Mouse (Mus musculus) adrenal gland, adult 8-10 months (tissue): ENCODE measurements around the gene Ankrd9. TPM values are rescaled to one million over a fixed set of nuclear protein-coding genes. Genes with fewer than 3 reads are reported as not detected.

ENCODE experiments used
- DNase-seq: peaks from one replicate; pipeline ENCODE4 v3.0.0; 2022
- total RNA-seq, 4 experiments: library from RNA; stranded (reverse); gene quantifications; 2 replicates each; pipeline ENCODE4 v1.2.4; 2022

The Ankrd9 gene
- total RNA-seq, 4 experiments from 2014 or later: 11.1 to 46.5 (median 17.7) TPM

GRCm38 (mm10) chr12:110989409-110989808 is 10.6 kb upstream of the Ankrd9 start:
- DNase-seq: no peak

- no peak for DNase-seq
Measured at GRCm38 (mm10) chr12:110986536-110987425, 7.9 kb upstream of the Ankrd9 start.

DNA sequence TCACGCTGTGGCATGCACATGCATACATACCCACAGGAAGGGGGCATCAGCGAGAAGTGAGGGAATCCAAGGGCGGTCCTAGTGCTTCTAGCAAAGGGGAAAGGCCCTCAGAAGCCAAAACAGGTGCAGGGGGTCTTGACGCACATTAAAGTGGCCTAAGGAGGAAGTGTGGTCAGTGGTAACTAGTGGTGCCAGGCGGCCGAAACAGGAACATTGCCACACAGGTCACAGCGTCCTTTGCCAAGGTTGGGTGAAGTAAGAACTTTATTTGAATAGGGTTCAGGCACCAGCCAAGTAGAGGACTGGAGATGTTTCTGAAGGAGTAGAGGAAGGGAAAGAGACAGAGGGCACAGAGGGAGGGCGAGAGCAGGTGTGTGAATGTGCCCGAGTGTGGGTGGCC is 6.3 kb upstream of the Ankrd9 start:
- no peak for DNase-seq

DNA sequence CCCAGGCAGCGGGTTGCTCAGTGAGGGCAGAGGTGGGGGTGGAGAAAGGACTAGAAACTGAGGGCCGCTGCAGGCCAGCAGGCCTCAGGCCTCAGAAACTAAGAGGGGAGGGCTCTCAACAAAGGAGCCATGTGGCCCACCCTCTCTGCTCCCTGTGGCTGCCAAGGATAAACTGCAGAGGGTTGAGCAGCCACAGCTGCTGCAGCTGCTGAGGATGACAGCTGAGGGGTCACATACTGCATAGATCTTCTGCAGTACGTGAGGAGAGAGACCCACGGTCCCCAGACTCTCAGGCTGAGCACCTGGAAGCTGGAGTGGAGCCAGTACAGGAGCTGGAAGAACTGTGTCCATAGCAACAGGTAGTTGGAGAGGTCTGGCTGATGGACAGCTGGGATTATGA is 5.8 kb upstream of the Ankrd9 start:
- DNase-seq: no peak

DNA sequence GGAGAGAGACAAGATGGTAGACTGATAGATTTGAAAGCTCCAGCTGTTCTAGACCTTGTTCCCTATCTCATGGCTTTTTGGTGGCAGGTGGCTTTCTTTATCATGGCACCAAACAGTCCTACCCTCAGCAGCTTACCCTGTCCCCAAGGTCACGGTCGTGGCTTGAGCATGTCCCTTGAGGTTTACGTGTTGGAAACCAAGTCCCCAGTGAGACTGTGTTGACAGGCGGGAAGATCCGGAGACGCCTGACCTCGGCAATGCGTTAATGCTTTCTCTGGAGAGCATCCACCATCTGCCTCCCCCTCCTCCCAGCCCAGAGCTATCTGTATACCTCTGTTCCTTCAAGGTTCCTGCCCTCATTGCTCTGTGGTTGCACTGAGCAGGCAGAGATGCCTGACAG is 4.9 kb upstream of the Ankrd9 start:
- DNase-seq: no peak

- no peak for DNase-seq
Measured at GRCm38 (mm10) chr12:110983083-110983482, 4.2 kb upstream of the Ankrd9 start.

- no peak for DNase-seq
Measured at GRCm38 (mm10) chr12:110981736-110982135, 2.9 kb upstream of the Ankrd9 start.

DNA sequence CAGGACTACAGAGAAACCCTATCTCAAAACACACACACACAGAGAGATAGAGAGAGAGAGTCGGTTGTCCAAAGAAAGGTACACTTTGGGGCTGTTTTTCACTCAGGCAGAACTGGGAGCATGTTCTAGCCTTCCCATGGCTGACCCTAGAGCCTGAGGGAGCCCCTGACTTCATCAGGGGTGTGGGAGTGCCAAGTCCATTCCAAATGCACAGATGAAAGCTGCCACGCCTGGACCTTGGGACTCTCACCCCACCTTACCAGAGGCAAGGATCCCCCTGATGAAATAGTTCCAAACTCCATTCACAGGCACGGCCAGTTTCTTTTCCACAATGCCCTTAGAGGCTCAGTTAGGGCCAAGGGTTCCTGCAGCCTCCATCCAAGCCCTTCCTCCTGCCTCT is 968 bp upstream of the Ankrd9 start:
- DNase-seq: no peak

DNA sequence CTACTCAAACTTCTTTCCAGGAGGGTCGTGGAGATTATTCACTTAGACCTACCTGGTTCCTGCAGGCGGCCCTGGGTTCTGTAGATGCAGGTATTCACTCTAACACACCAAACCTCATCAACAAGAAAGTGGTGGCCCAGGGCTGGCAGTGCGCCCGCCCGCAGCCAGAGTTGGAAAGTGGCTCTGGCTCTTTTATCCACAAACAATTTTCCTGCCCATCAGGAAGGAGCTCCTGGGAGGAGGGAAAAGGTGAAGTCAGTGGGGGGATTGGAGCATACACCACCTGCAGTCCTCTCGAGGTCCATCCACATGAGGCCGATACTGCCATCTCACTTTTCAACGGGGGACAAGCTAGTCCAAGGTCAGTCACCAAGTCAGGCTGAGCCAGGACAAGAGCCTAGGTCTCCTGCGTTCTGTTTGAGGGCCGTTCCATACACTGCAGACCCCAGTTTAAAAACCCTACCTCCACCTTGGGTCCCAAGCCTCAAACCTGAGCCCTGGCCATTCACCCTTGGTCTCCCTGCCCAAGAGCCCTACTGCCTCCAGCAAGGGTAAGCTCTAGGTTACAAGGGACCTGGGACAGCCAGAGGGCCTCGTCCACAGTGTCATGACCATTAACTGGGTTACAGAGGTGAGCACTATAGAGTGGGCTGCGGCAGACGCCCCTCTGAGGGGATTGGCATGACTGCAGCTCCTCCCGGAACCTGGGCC is 789 bp downstream of the Ankrd9 start:
- DNase-seq: no peak

- DNase-seq: no peak
Measured at GRCm38 (mm10) chr12:110977345-110977733, 1.5 kb downstream of the Ankrd9 start.

GRCm38 (mm10) chr12:110976589-110977344 is 2.1 kb downstream of the Ankrd9 start:
- DNase-seq: no peak

GRCm38 (mm10) chr12:110975838-110976468 is 2.9 kb downstream of the Ankrd9 start:
- no peak for DNase-seq

DNA sequence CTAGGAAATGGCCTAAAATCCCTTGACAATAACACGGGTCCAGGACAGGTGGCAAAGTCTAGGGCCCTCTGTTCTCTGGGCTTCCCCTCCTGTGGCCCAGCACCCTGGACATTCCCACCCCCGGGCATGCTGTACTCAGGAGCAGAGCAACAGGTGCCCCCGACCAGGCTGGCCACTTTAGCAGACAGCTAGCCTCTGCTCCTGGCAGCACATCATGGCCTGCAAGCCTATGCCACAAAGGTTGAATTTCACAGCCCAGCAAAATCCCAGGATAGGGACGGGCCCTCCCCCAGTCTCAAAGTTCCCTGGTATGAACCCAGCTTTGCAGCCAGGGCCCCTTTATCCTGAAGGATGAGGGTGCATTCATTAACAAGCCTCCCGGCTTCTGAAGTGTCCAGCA is 3.5 kb downstream of the Ankrd9 start:
- no peak for DNase-seq

DNA sequence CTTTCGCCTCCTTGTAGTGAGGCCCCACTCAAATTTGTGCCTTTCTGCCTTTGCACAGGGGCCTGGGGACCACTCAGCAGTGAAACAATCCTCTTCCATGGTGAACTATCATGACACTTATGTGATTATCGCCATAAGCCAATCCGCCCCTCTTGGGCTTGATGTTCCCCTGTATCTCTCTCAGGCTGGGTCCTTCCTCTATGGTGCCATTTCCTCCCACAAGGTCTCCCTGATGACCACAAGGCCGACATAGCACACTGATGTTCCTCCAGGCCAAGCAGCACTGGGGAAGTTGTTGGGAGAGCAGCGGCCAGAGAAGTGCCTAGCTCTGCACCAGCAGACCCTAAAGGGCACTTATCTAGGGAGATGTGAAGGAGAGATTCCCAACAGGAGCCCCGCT is 4.1 kb downstream of the Ankrd9 start:
- DNase-seq: no peak

DNA sequence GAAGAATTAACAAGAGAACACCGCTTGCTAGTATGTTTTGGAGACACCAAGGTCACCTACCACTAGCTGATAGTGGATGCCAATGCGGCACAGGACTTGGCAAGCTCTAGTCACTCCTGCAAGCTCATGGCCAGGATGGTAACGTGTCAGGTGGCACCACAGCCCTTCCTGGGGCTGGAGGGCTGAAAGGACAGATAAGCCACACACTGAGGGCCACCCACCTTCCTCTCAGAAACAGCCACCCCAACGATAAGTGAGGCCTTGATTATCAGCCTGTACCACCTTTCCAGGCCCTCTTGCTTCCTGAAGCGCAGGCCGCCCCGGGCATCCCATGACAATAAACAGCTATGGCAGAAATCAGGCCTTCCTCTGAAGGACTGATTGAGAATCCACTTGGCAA is 4.5 kb downstream of the Ankrd9 start:
- no peak for DNase-seq

DNA sequence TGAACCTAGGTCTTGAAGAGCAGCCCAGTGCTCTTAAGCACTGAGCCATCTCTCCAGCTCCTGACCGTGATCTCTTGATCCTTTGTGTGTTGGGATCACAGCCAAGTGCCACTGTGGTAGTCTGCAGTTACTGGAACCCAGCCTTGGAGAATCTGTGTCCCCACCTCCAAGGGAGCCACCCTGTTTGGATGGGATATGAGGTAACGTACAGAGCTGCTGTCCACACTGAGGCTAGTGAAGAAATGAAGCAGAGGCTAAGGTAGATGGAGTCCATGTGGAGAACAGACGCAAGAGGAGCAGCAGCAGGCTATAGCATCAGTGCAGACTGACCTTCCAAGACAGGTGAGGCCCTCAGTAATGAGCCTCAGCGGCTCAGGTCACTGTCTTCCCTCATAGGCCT is 5.0 kb downstream of the Ankrd9 start:
- no peak for DNase-seq

DNA sequence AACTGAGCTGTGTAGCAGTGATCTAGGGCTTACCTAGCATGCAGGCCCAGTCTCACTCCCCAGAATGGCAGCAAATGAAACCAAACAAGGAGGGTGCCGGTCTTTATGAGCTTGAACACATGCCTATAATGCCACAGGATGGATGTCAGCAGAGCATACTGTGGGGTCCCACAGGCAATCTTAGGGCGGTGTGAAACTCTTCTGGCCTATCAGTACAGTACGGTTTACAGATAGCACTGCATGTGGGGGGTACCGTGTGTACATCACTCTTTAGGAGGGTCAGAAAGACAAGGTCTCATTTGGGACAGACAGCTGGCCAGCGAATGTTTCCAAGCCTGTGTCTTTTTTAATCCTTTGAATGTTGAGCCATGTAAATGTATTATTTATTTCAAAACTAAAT is 6.9 kb downstream of the Ankrd9 start:
- no peak for DNase-seq

DNA sequence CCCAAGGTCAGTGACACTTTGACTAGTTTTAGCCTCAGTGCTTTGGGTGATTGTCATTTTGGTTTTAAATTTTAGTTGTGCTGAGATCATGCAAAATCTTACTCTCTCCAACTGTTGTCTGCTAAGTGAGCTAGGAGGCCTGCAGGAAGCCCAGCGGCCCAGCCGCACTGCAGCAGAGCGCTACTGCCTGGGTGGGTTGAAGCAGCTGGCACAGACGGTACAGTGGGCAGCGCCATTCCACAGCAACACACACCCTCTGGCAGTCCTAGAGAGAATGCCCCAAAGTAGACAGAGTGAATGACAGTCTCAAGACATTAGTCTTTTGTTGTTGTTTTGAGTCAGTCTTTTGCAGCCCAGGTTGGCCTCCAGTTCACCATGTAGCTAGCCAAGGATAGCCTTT is 8.4 kb downstream of the Ankrd9 start:
- no peak for DNase-seq

GRCm38 (mm10) chr12:110967146-110967545 is 11.7 kb downstream of the Ankrd9 start:
- DNase-seq: no peak

- no peak for DNase-seq
Measured at GRCm38 (mm10) chr12:110966079-110966478, 12.8 kb downstream of the Ankrd9 start.

DNA sequence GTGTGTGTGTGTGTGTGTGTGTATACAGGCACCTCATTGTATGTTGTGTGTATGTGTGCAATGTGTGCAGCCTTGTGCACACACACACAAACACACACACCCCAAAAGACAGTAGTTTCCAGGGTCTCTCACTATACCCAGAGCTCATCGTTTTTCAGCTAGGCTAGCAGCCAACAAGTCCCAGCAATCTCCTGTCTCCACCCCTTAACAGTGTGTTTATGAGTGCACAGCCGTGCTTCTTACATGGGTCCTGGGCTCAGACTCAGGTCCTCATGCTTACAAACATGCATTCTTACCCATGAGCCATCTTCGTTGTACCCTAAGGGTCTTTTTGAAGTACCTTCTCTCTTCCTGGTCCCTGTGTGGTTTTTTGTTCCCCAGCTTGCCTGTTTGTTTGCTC is 13.3 kb downstream of the Ankrd9 start:
- DNase-seq: no peak

DNA sequence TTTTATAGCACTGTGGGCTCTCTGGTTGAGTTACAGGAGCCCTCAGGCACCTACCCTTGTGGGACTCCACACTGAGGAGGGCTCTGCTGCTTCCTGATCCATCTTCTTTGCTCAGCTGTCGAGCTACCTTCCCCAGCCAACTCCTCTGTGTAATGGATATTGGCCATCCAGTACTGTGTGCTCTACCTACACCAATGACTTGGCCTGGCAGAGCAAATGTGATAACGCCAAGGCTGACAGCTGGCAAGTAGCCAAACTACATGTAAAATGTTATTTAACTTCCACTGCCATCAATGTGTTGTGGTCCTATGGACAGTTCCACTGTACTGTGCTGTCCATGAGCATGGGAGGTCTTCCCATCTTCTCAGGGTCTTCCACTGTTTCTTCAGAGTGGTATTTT is 16.9 kb downstream of the Ankrd9 start:
- DNase-seq: no peak
